In genomic region chr14:59441472-59441805, GRCm38 (mm10) we compare ENCODE assay signal across 7 mouse cellular contexts. TPM values are rescaled to one million over a fixed set of nuclear protein-coding genes. Genes with fewer than 3 reads are reported as not detected.
DNase-seq lines count a peak whose midpoint lies in the region; ATAC-seq and TF ChIP-seq lines count a peak whose summit lies in the region.

No protein-coding gene starts in this region.

- 0% methylated on average over 6 of the region's 6 CpGs for WGBS in thymus, adult 2 months
- 15% methylated on average over 6 of the region's 6 CpGs for WGBS in forebrain, embryonic 12.5 days
- WGBS in liver, embryonic 13.5 days (ENCODE audit: insufficient replicate concordance) = 1% methylated on average over 6 of the region's 6 CpGs

- peaks cover 3% of the 10 kb centered on the region; the same call in 1 of the 2 replicates for H3K4me1 ChIP-seq in thymus, adult 2 months (replicated peaks; ENCODE audit: control insufficient read depth, insufficient read depth, low read length)
- peaks cover 9% of the 10 kb centered on the region for H3K4me1 ChIP-seq in forebrain, embryonic 12.5 days
- peaks cover 33% of the 10 kb centered on the region for H3K4me1 ChIP-seq in liver, embryonic 13.5 days (replicated peaks)

- ATAC-seq in forebrain, embryonic 12.5 days (ENCODE audit: low FRiP score) = no peak
- ATAC-seq in liver, embryonic 13.5 days (ENCODE audit: low read depth) = no peak

- H3K9ac ChIP-seq in forebrain, embryonic 12.5 days = peak overlapping the region; percentile 82
- peak overlapping the region; percentile 90 for H3K9ac ChIP-seq in liver, embryonic 13.5 days

- no peaks in the 10 kb centered on the region for H3K9me3 ChIP-seq in forebrain, embryonic 12.5 days
- no peaks in the 10 kb centered on the region for H3K9me3 ChIP-seq in liver, embryonic 13.5 days (replicated peaks)

- no peak for TF ChIP-seq CTCF in thymus, adult 2 months (IDR thresholded peaks at IDR 0.05; ENCODE audit: borderline replicate concordance, control insufficient read depth, extremely low read depth, insufficient read depth, low read length, poor library complexity)

- no peaks in the 10 kb centered on the region for H3K27me3 ChIP-seq in thymus, adult 2 months (ENCODE audit: control insufficient read depth, insufficient read depth, low read length)
- no peaks in the 10 kb centered on the region for H3K27me3 ChIP-seq in forebrain, embryonic 12.5 days
- no peaks in the 10 kb centered on the region for H3K27me3 ChIP-seq in liver, embryonic 13.5 days

- peak overlapping the region; percentile 78 for H3K27ac ChIP-seq in thymus, adult 2 months (ENCODE audit: control insufficient read depth, insufficient read depth, low read length)
- peak overlapping the region; percentile 79; the same call in 1 of the 2 replicates for H3K27ac ChIP-seq in forebrain, embryonic 12.5 days
- H3K27ac ChIP-seq in liver, embryonic 13.5 days = peak overlapping the region; percentile 91

- DNase-seq in thymus, adult 2 months = no peak
- no peak for DNase-seq in thymus, postnatal 4 days
- DNase-seq in liver, embryonic 13.5 days = no peak
- DNase-seq in left cerebral cortex, adult 11 months (ENCODE audit: low spot score) = no peak
- DNase-seq in gastrocnemius, postnatal 25 days = no peak
- DNase-seq in gastrocnemius, postnatal 36 days = no peak

- peak overlapping the region; percentile 79 for H3K4me3 ChIP-seq in thymus, adult 2 months (ENCODE audit: control insufficient read depth, insufficient read depth, low read length)
- H3K4me3 ChIP-seq in forebrain, embryonic 12.5 days (replicated peaks) = peak overlapping the region; percentile 83
- peak overlapping the region; percentile 72 for H3K4me3 ChIP-seq in liver, embryonic 13.5 days (replicated peaks)

- H3K36me3 ChIP-seq in thymus, adult 2 months (ENCODE audit: control insufficient read depth, insufficient read depth, low read length) = no peaks in the 10 kb centered on the region
- H3K36me3 ChIP-seq in forebrain, embryonic 12.5 days (replicated peaks) = no peaks in the 10 kb centered on the region
- H3K36me3 ChIP-seq in liver, embryonic 13.5 days = peaks cover 4% of the 10 kb centered on the region; the same call in 1 of the 2 replicates

- H3K4me2 ChIP-seq in forebrain, embryonic 12.5 days = peak overlapping the region; percentile 64
- peak overlapping the region; percentile 82 for H3K4me2 ChIP-seq in liver, embryonic 13.5 days

- no peak for TF ChIP-seq POLR2A in thymus, adult 2 months (IDR thresholded peaks at IDR 0.05; ENCODE audit: control insufficient read depth, extremely low read depth, insufficient read depth, low read length, poor library complexity)

- intact Hi-C loops in gastrocnemius, postnatal 36 days (cut with DNase I) = no loop called here

RNA-seq across cellular contexts. Expression of gene Cab39l, which starts 0.7 kb away (rescaled TPM):
- polyA plus RNA-seq in thymus, adult 2 months (2012; rRNA removed) = 5.3 and 5.5 TPM in 2 replicates
- 35.5 and 37.5 TPM in 2 replicates for polyA plus RNA-seq in forebrain, embryonic 12.5 days (2016; fragmentation: Nextera tagmentation; extraction: Ambion mirVana)
- 30.7 and 39.7 TPM in 2 replicates for polyA plus RNA-seq in liver, embryonic 13.5 days (2015; fragmentation: Nextera tagmentation; extraction: Ambion mirVana)
- 10 to 100 TPM; 16.8 to 17.9 TPM for total RNA-seq in gastrocnemius, postnatal 25 days (2021)
- total RNA-seq in gastrocnemius, postnatal 36 days (2021) = 10 to 100 TPM; 13.6 to 18.5 TPM

RNA-seq across cellular contexts. Expression of gene Setdb2, which starts 0.8 kb away (rescaled TPM):
- polyA plus RNA-seq in thymus, adult 2 months (2012; rRNA removed) = 19.1 and 20.5 TPM in 2 replicates
- 11.7 and 13.0 TPM in 2 replicates for polyA plus RNA-seq in forebrain, embryonic 12.5 days (2016; fragmentation: Nextera tagmentation; extraction: Ambion mirVana)
- 9.9 and 10.8 TPM in 2 replicates for polyA plus RNA-seq in liver, embryonic 13.5 days (2015; fragmentation: Nextera tagmentation; extraction: Ambion mirVana)
- total RNA-seq in gastrocnemius, postnatal 25 days (2021) = 1 to 10 TPM; 2.9 to 6.0 TPM
- total RNA-seq in gastrocnemius, postnatal 36 days (2021) = 1 to 10 TPM; 3.8 to 3.9 TPM

RNA-seq across cellular contexts. Expression of gene Phf11c, which starts 46.3 kb away (rescaled TPM):
- 2.2 and 3.1 TPM in 2 replicates for polyA plus RNA-seq in thymus, adult 2 months (2012; rRNA removed)
- 0.68 and 0.72 TPM in 2 replicates for polyA plus RNA-seq in forebrain, embryonic 12.5 days (2016; fragmentation: Nextera tagmentation; extraction: Ambion mirVana)
- polyA plus RNA-seq in liver, embryonic 13.5 days (2015; fragmentation: Nextera tagmentation; extraction: Ambion mirVana) = 0.45 and 0.57 TPM in 2 replicates
- total RNA-seq in gastrocnemius, postnatal 25 days (2021) = under 1 TPM; 0.28 to 0.38 TPM
- total RNA-seq in gastrocnemius, postnatal 36 days (2021) = under 1 TPM; 0.36 to 0.37 TPM
